Mouse (Mus musculus): ENCODE data around the gene Dapk1.

Gene Dapk1

DNA sequence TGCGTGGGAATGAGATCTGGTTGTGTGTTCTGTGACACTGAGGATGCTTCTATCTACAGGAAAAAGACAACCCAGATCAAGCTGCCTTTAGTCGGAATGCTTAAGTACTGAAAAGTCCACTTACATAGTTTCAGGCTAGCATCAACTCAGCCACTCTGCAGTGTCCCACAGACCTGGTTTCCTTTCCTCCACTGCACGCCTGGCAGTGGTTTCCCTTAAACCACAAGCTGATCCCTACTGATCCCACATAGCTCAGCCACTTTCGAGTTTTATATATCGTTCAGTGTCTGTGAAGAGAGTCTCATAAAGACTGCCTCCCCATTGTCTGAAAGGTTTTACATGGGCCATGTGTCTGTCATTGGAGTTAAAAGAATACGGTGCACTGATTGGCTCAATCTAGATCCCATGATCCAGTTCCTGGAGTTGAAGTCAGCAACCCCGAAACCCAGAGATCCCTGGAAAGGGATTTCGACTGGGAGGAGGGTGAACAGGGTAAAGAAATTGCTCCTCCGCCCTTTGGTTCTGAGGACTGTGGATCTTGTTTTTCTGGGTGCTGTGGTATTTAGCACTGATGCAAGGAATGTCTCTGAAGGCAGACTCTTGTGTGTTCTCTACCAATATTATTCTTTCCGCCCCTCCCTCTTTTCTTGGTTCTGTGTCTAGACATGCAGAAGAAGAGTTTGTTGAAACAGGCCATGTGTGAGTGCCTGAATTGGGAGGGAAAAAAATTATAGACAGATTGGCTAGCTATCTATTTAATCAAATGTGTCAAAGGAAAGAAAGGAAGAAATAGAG is 93.6 kb downstream of the Dapk1 start:
- no peak for DNase-seq (ENCODE audit: low spot score)

DNA sequence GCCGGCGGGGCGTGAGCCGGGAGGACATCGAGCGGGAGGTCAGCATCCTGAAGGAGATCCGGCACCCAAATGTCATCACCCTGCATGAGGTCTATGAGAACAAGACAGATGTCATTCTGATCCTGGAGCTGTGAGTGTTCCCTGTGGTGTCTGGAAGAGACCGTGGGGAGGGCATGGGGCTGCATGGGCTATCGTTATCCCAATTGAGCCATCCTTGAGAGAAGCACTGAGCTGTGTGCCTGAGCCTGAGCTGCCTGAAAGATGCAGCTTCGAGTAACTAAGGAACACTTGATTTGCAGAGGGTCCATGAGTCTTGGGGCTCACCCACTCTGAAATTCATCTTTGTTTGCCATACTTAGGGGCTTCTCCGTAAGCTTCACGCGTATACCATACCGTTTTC is 94.6 kb downstream of the Dapk1 start:
- DNase-seq (ENCODE audit: low spot score) = no peak

DNA sequence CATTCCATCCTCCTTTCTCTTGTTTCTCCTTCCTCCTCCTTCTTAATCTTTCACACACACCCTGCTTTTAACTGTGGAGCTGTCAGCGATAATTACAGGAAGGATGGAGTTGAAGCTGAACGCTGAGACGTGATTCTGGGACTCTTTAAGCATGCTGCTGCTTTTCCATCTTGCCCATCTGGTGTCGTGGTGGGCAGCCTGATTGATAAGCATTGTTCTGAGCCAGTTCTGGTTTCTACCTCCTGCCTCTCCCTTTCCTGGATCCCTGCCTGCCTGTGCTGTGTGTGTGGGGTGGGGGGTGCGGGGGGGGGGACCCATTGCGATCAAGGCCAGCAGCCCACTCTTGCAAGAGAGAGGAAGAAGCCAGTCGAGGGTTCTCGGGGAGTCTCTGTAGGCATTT is 95.0 kb downstream of the Dapk1 start:
- no peak for DNase-seq (ENCODE audit: low spot score)

DNA sequence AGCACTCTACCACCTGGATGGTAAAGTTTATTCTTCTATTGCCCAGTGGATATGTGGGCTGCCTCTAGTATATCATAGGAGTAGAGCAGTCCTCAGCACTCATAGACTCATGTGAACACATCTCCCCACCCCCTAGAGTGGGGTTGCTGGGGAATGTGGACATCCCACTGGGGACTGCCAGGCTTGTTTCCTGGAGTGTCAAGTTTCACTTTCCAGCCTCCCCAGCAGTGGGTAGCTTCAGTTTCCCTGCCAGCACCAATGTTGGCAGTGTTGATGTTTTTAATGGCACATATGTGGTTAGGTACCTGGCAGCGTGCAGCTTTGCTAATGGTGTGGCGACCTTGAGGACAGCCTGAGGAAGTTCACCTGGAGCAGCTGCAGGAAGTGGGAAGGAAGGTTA is 96.3 kb downstream of the Dapk1 start:
- no peak for DNase-seq (ENCODE audit: low spot score)

DNA sequence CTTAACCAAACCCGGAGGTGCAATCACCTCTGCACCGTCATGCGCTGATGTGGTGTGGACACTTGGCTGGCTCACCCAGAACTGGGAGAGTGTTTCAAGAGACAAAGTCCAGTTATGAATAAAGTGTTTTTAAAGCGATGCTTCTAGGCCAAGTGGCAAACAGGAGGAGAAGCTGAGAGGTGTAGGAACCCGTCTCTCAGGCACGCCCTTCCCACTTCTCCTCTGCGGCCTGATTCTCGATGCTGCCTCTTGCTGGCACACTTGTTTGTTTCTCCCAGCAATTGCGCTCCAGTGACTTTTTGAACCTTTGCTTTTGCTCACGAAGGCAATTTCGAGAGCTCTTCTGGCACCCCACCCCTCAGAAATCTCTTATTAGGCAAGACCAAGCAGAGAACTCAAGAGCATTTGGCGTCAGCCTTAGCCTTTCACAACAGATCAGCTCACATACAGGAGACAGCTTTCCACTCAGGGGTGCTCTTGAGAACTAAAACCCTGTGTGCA is 100.0 kb downstream of the Dapk1 start:
- DNase-seq (ENCODE audit: low spot score) = no peak

DNA sequence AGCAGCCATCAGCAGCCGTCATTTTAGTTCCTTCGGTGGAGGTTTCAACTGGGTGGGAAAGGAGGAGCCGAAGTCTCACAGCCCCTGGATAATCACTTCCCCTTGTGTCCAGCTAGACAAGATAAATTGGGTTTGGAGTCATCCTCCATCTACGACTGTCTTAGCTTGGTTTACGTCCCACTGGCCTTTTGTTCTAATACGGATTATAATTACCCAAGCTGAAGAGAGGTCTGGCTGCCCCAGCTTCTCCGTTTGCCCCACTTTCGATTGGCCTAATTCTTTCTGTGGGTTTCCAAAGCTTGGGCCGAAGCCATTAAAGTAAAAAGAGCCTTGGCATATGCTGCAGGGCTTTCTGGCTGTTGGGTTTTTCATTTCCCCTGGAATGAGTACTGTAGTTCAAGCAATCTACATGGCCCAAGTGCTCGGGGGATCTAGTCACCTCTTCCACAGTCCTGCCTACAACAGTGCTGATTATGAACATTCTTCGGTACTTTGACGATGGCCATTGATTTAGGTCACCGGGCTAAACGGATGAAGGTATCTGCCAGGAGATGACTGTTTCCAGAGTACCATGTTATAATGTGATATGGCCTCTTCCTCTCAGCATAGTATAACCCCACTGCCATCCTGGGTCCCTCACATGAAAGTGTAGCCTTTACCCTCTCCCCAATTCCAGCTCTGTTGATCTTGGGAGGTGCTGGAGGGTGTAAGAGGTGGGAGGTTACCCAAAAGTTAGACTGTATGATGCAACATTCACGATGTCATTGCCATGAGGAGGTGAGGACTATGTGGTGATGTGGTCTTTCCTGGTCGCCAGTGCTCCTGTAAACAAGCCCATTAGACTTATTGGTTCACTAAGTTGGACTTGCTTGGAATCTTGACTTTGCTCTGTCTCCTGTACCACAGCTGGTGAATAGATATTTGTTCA is 106.1 kb downstream of the Dapk1 start:
- DNase-seq (ENCODE audit: low spot score) = no peak

DNA sequence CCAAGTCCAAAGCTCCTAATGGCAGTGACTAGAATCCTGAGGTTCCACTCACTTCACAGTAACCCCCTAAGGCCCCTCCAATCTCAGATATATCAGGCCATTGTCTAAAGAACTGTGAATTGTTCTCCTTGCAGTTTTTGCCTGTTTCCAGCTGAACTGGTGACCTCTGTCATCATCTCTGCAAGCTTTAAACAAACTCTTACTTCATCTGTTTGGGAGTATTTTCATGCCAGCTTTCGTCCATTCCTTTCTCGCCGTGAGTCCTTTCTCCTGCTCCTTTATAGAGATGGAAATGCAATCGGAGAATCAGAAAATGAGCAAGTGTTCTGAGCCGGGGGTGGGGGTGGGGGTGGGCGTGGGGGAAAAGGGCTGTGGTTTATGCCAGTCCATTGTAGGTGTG is 107.4 kb downstream of the Dapk1 start:
- DNase-seq (ENCODE audit: low spot score) = no peak

DNA sequence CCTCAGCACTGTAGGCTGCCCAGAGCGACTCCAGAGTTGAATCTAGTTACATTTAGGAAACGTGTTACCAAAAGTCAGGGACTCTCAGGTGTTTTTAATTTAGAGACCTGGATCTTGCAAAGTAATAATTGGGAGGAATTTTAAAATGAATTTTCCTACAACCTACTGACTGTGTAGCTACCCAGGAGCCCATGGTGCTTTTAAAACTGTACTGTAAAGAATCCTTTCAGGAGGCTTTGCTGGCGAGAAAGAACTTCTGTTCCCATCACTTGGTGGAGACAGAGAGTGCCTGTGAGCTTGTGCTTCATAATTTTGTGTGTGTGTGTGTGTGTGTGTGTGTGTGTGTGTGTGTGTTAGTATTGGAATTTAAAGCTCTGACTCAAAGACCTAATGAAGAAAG is 109.2 kb downstream of the Dapk1 start:
- DNase-seq (ENCODE audit: low spot score) = no peak

DNA sequence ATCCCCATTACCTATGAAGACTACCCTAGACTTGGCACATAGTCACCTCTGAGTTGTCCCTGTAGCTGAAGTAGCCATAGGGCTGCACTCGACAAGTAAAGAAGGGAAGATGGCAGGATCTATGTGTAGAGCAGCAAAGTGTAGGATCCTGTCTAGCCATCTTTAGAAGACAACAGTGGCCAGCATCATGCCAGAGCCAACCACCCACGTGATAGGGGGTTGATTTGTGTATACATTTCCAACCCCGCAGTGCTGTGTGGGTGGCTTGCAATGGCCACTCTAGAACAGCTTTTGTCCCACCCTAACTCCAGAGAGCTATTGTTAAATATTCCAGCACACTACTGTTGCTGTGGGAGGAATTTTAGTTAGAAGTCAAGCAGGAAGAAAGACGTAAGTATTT is 111.8 kb downstream of the Dapk1 start:
- no peak for DNase-seq (ENCODE audit: low spot score)

DNA sequence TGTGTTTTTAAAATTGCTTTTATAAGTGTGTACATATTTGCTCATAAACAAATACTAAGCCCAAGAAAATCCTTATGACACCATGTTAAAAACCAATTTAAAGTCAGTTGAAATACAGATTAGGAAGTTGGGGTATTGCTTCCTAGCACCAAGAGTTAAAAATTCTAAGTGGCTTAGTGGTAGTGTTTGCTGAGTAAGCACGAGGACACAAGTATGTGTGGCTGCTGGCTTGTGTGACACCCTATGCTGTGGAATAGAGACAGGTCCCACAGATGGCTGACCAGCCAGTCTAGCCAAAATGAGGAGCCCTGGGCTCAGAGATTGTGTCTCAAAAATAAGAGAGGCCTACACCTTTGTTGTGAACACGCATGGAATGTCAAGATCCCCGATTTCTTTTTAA is 114.4 kb downstream of the Dapk1 start:
- no peak for DNase-seq (ENCODE audit: low spot score)

DNA sequence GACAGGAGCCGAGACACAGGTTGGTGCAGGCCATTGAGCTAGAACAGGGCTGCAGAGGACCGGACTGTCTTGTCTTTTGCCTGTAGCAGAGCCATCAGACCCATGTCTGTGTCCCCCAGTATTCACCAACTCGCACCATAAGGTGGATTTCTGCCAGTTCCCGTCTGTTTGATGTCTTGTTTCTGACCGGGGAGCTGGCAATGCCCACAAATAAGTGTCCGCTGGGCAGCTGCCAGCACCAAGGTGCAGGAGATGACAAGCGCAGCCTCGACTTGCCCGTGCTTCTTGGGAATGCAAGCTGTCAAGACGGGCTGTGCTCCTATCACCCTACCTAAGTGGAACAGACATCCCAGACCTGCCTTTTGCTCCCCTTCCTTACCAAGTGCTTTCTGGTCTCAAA is 115.7 kb downstream of the Dapk1 start:
- DNase-seq (ENCODE audit: low spot score) = no peak

DNA sequence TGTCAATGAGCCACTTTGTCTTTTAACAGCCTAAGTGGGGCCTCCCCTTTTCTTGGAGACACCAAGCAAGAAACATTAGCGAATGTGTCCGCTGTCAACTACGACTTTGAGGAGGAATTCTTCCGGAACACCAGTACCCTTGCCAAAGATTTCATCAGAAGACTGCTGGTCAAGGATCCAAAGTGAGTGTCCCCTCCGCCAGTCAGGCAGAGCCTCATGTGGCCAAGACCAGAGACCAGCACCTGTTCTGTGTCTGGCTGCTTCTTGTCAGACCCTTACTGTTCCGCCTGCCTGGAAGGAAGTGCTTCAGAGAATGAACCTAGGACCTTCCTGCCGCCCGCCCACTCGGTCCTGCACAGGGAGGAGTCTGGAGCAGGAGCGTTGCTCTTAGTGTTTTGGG is 117.8 kb downstream of the Dapk1 start:
- no peak for DNase-seq (ENCODE audit: low spot score)

DNA sequence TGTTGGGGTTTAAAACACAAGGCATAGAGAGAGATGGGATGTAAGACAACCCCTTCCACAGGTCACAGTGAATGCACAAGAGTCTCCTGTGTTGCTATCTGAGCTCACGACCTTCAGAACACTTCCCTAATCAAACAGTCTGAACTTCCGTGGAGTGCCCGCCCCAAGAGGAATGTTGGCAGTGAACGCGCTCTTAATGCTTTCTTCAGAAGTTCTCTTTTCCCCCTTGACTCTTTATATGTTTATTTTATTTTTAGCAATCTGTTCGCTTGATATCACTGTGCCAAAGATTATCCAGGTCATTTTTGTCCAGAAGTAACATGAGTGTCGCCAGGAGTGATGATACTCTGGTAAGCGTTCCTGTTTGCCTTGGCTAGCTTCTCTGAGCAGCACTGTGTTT is 121.0 kb downstream of the Dapk1 start:
- DNase-seq (ENCODE audit: low spot score) = no peak

DNA sequence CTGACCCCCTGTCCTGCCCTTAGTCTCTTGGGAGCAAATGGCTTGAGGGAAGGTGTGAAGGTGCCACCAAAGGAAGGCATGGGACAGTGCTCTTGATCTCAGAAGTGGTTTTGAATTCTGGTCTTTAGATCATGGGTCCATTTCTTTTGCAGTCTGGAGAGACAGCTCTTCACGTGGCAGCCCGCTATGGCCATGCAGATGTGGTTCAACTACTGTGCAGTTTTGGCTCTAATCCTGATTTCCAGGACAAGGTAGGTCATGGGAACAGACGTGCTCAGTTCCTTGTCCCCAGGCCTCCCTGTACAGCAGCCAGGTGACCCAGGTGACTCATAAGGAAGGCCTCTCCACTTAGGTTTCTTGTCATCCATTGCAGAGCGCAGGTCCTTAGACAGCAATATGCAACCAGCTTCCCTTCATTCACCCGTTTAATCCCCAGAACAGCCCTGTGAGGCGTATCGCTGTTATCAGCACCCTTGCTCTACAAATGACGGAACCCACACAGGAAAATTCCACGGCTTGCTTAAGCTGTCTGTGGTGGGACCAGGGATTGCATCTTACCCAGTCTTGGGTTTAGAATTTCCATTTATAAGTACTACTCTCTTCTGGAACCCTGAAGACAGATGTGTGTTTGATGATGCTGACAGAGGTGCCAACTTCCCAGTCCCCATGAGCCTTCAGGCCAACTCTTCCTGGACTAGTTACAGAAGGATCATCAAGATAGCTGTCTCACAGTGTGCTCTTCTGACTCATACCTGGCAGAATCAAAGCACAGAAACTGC is 126.7 kb downstream of the Dapk1 start:
- DNase-seq (ENCODE audit: low spot score) = no peak

DNA sequence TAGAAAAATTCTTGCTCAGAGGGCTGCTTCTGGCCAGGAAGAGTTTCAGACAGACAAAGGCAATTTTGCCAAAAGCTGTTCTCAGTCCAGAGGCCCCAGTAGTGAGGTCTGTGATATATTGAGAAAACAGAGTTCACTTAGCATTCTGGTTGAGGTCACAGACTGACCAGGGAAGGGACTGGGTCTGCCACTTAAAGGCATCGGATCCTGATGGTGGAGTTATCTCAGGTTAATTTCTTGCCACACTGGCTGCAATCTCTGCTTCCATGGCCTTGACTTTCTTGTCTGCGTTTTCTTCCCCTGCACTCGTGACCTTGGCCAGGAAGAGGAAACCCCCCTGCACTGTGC is 127.3 kb downstream of the Dapk1 start:
- no peak for DNase-seq (ENCODE audit: low spot score)

DNA sequence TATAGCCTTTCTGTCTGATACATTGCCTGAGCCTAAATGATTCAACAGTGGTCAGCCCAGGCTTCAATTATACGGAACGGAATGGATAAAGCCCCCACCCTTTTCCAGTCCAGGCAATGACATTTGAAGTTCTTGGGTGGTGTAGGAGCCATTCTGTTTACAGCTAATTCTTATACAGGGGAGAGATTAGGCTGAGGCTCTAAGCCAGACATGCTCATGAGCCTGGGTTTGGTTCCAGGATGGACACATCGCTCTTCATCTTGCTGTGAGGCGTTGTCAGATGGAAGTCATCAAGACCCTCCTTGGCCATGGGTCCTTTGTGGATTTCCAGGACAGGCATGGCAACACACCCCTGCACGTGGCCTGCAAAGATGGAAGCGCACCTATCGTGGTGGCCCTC is 128.8 kb downstream of the Dapk1 start:
- no peak for DNase-seq (ENCODE audit: low spot score)

DNA sequence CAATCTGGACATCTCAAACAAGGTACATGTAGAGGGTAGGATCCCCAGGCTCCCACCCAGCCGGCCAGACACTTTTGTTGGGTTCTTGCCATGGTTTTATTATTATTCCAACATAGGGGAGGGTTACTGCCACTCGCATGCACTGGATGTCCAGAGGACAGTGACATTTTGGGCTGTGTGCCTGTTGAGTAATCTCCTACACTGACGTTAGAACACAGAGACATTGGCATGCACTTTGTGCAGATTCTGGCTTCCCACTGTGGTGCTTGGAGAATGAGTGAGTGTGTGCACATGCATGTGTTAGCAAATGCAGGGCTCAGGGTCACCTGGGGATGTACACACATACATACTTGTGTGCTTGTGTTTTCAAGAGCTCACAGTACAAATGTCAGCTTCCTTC is 129.3 kb downstream of the Dapk1 start:
- DNase-seq (ENCODE audit: low spot score) = no peak

DNA sequence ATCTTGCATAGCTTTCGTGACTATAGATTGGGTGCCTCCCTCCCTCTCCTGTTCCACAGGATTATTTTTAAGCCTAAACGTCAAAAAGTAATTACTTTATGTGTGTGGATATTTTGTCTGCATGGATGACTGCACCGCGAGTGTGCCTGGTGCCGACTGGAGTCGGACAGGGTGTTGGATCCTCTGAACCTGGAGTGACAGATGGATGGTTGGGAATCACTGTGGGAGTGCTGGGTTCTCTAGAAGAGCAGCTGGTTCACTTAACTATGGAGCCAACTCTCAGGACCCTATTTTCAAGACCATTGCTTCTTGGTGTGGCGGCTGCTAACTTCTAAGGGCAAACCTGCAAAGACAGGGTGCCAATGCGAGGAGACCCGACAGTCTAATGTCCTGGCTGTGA is 133.6 kb downstream of the Dapk1 start:
- DNase-seq (ENCODE audit: low spot score) = no peak

DNA sequence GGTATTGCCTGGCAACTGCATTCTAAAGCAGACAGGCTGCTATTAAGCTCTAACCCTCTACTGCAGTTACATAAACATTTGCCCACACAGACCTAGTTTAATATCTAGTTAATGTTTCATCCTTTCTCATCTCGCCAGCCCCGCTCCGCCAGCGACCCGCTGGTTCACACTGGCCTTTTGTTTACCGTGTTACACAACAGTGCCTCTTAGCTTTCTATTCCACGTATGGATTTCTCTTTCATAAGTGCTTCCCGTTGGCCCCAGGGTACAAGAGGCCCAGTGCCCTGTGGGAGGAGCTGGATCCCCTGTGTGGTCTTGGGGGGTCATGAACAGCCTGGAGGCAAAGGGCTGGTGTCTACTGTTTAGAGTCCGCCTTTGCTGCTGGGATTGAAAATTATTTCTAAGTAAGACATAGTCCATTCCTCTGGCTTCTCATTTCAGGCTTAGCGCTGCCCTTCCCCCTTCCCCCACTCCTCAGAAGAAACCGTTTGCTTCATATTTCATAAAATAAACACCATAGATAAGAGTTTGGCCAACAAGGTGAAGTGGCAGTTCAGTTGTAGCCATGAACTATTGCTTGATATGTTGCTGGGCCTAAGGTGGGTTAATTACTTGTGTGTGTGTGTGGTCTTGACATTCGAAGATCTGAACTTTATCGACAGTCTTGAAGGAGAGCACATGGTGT is 134.8 kb downstream of the Dapk1 start:
- DNase-seq (ENCODE audit: low spot score) = no peak

DNA sequence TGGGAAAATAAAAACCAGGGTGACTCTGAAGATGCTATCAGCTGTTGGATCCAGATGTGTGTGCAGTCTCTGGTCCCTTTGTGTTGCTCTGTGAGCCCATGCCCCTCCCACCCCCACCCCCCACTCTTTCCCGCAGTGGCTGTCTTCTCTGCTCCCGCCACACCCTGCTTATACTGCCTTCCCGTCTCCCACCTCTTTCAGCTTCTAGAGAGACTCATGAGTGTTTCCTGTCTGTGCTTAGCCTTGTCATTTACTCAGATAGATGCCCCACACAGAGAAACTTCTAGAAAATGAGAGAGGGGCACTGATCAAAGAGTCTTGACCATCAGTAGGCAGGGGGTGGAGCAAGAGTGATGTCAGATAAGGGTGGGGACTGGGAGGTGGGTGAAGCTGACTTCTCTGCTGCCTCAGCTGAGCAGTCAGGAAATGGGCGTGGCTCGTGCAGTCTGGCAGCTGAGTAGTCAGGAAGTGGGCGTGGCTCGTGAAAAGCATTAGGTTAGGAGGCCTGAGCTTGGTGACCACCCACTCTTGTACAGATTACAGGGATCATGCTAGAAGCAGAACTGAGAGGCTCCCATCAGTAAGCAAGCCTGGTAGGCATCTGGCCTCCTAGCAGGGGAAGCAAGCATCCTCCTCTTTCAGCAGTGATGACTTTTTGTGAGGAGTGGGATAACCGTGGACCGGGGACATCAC is 136.0 kb downstream of the Dapk1 start:
- peak; percentile 59 for DNase-seq (ENCODE audit: low spot score)

DNA sequence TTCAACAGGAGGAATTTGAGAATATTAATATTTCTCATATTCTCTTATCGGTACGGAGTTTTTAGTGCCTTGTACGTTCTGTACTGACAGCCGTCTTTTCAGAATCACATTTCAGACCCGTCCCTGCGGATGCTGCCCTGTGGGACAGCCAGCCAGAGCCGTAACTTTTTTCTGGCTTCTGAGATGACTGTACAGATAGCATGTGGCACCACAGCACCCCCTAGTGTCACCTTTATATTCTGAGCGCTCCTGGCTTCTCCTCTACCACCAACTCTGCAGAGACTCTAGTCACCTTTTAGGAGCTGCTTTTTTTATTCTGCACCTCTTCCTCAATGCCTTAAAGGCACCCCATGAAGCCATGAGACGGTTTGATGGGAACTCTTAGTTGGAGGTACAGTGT is 136.7 kb downstream of the Dapk1 start:
- DNase-seq (ENCODE audit: low spot score) = peak; percentile 53
